ENCODE assay signal across 9 mouse cellular contexts in genomic region chr2:136051688-136052289, GRCm38 (mm10). TPM values are rescaled to one million over a fixed set of nuclear protein-coding genes. Genes with fewer than 3 reads are reported as not detected.
A peak's percentile ranks its signal among the peaks of the same experiment; 100 is the strongest.
DNase-seq lines count a peak whose midpoint lies in the region; ATAC-seq lines count a peak whose summit lies in the region.
"Had no signal": no experiment of that assay in that cellular context is flagged by ENCODE, and none has a peak within 500 bp of the region (broad histone marks: within the 10 kb centered on the region; RNA-seq: fewer than 3 reads in every experiment).

Lamp5 (plus strand) TSS chr2:136052239.

- intact Hi-C loops in left cerebral cortex, postnatal 10 days (cut with DNase I): no loop called here

- WGBS in forebrain, embryonic 12.5 days: 2% methylated on average over 8 of the region's 8 CpGs

- H3K4me1 ChIP-seq in forebrain, embryonic 12.5 days: peaks cover 13% of the 10 kb centered on the region

- no peaks in the 10 kb centered on the region for H3K9me3 ChIP-seq in forebrain, embryonic 12.5 days

- DNase-seq in layer of hippocampus, adult 8-10 months (ENCODE audit: low spot score in 2 of 2): no peak
- DNase-seq in layer of hippocampus, adult 9-11 months: no peak
- peak in 1 of 2 experiments; percentile 30 for DNase-seq in left cerebral cortex, postnatal 10 days (ENCODE audit: extremely low spot score in 1 of 2, low spot score in 2 of 2)
- DNase-seq in retina, embryonic 14.5 days (ENCODE audit: low spot score): peak; percentile 59
- no peak for DNase-seq in urinary bladder, postnatal 14 days (ENCODE audit: low spot score)
- DNase-seq in right cerebral cortex, postnatal 14 days: no peak

- peak within 1 kb of the TSS; percentile 48 for H3K4me2 ChIP-seq in forebrain, embryonic 12.5 days

- H3K4me3 ChIP-seq in forebrain, embryonic 12.5 days (replicated peaks): peak within 1 kb of the TSS; percentile 22

- H3K27ac ChIP-seq in forebrain, embryonic 12.5 days: no peak within 1 kb of the TSS
- H3K27ac ChIP-seq: liver, embryonic 14.5 days had no signal

- H3K36me3 ChIP-seq in forebrain, embryonic 12.5 days (replicated peaks): no peaks in the 10 kb centered on the region

- H3K9ac ChIP-seq in forebrain, embryonic 12.5 days: no peak within 1 kb of the TSS
- H3K9ac ChIP-seq: liver, embryonic 14.5 days had no signal

- ATAC-seq in forebrain, embryonic 12.5 days (ENCODE audit: low FRiP score): peak; percentile 79

- H3K27me3 ChIP-seq in forebrain, embryonic 12.5 days: peaks cover 19% of the 10 kb centered on the region

RNA-seq across cellular contexts. Expression of gene Lamp5, which starts in this region (rescaled TPM):
- 10 to 100 TPM; 41.7 to 49.6 (median 47.5) TPM for total RNA-seq in layer of hippocampus, adult 8-10 months (2022)
- polyA plus RNA-seq in forebrain, embryonic 12.5 days (2016; fragmentation: Nextera tagmentation; extraction: Ambion mirVana): 3.7 and 4.3 TPM in 2 replicates
- 10 to 100 TPM; 69.8 to 79.4 TPM for total RNA-seq in left cerebral cortex, postnatal 10 days (2021)
- total RNA-seq: adrenal gland, postnatal 4 days had no signal
